Mouse (Mus musculus): ENCODE data around the gene Gvin1. TPM values are rescaled to one million over a fixed set of nuclear protein-coding genes. Genes with fewer than 3 reads are reported as not detected.
"Not testable (repeated sequence)": the region's sequence is repeated elsewhere in the genome, so short reads cannot be mapped to it uniquely, and the experiment has no call there.

Gene Gvin1
- polyA plus RNA-seq, 1 experiment from 2014 or later: 0.14 TPM

- not testable (repeated sequence) for H3K27me3 ChIP-seq (ENCODE audit: control insufficient read depth, insufficient read depth, low read length); H3K9ac ChIP-seq (ENCODE audit: low read length); H3K4me2 ChIP-seq (ENCODE audit: low read depth, low read length); H3K27ac ChIP-seq (ENCODE audit: low read length); ATAC-seq (ENCODE audit: insufficient read depth, low FRiP score); H3K36me3 ChIP-seq (ENCODE audit: control insufficient read depth, insufficient read depth, low read length); H3K9me3 ChIP-seq (replicated peaks; ENCODE audit: control insufficient read depth, low read length); H3K4me3 ChIP-seq (replicated peaks; ENCODE audit: low read length); H3K4me1 ChIP-seq (ENCODE audit: control insufficient read depth, insufficient read depth, low read length)
Measured at GRCm38 (mm10) chr7:106215910-106216309, 784 bp upstream of the Gvin1 start.

GRCm38 (mm10) chr7:106213770-106214169 is 1.4 kb downstream of the Gvin1 start:
- H3K4me3 ChIP-seq (replicated peaks; ENCODE audit: low read length); H3K27me3 ChIP-seq (ENCODE audit: control insufficient read depth, insufficient read depth, low read length); H3K36me3 ChIP-seq (ENCODE audit: control insufficient read depth, insufficient read depth, low read length); H3K4me2 ChIP-seq (ENCODE audit: low read depth, low read length); H3K9me3 ChIP-seq (replicated peaks; ENCODE audit: control insufficient read depth, low read length); H3K27ac ChIP-seq (ENCODE audit: low read length); ATAC-seq (ENCODE audit: insufficient read depth, low FRiP score); H3K4me1 ChIP-seq (ENCODE audit: control insufficient read depth, insufficient read depth, low read length); H3K9ac ChIP-seq (ENCODE audit: low read length): not testable (repeated sequence)
- no CpG with 5 or more reads among the region's 4 CpGs for WGBS

GRCm38 (mm10) chr7:106206630-106207029 is 8.5 kb downstream of the Gvin1 start:
- not testable (repeated sequence) for H3K9me3 ChIP-seq (replicated peaks; ENCODE audit: control insufficient read depth, low read length); ATAC-seq (ENCODE audit: insufficient read depth, low FRiP score); H3K4me2 ChIP-seq (ENCODE audit: low read depth, low read length); H3K27me3 ChIP-seq (ENCODE audit: control insufficient read depth, insufficient read depth, low read length); H3K9ac ChIP-seq (ENCODE audit: low read length); H3K27ac ChIP-seq (ENCODE audit: low read length); H3K36me3 ChIP-seq (ENCODE audit: control insufficient read depth, insufficient read depth, low read length); H3K4me3 ChIP-seq (replicated peaks; ENCODE audit: low read length); H3K4me1 ChIP-seq (ENCODE audit: control insufficient read depth, insufficient read depth, low read length)
- WGBS: 71% methylated on average over 2 of the region's 3 CpGs

- not testable (repeated sequence) for H3K36me3 ChIP-seq (ENCODE audit: control insufficient read depth, insufficient read depth, low read length); H3K27ac ChIP-seq (ENCODE audit: low read length); H3K27me3 ChIP-seq (ENCODE audit: control insufficient read depth, insufficient read depth, low read length); H3K4me3 ChIP-seq (replicated peaks; ENCODE audit: low read length); H3K9me3 ChIP-seq (replicated peaks; ENCODE audit: control insufficient read depth, low read length); ATAC-seq (ENCODE audit: insufficient read depth, low FRiP score); H3K4me2 ChIP-seq (ENCODE audit: low read depth, low read length); H3K9ac ChIP-seq (ENCODE audit: low read length); H3K4me1 ChIP-seq (ENCODE audit: control insufficient read depth, insufficient read depth, low read length)
Measured at GRCm38 (mm10) chr7:106177065-106177464, 38.1 kb downstream of the Gvin1 start.

DNA sequence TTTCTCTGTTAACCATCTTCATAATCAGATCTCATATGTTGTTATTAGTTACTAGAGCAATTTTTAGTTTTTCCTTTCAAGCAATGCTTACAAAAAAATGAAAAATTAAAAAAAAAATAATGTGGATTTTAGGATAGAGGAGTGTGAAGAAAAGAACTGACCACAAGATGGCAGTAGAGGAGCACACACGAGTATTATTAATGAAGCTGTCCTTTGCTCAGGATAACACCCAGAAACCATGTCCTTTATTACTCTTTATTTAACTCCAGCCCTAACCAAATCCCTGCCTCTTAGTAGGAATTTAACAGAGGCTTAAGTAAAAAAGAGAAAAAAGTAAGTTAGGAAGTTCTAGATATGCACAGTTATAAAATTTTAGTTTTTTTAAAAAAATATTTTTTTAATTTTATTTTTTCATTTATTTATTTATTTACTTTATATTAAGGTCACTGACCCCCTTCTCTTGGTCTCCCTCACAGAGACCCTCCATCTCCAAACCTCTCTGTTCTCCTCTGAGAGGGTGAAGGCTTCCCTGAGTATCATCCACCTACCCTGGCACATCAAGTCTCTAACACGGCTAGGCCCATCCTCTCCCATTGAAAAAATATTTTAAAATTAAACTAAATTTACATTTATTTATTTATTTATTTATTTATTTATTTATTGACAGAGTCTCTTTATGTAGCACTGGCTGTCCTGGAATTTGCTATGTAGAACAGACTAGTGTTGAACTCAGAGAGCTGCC is 69.9 kb downstream of the Gvin1 start:
- H3K27ac ChIP-seq (ENCODE audit: low read length); H3K9ac ChIP-seq (ENCODE audit: low read length); H3K4me2 ChIP-seq (ENCODE audit: low read depth, low read length); H3K4me1 ChIP-seq (ENCODE audit: control insufficient read depth, insufficient read depth, low read length); H3K4me3 ChIP-seq (replicated peaks; ENCODE audit: low read length); ATAC-seq (ENCODE audit: insufficient read depth, low FRiP score); H3K27me3 ChIP-seq (ENCODE audit: control insufficient read depth, insufficient read depth, low read length); H3K36me3 ChIP-seq (ENCODE audit: control insufficient read depth, insufficient read depth, low read length); H3K9me3 ChIP-seq (replicated peaks; ENCODE audit: control insufficient read depth, low read length): not testable (repeated sequence)
- WGBS: no CpG with 5 or more reads among the region's 2 CpGs

- WGBS: no CpG with 5 or more reads among the region's 1 CpGs
- not testable (repeated sequence) for H3K4me1 ChIP-seq (ENCODE audit: control insufficient read depth, insufficient read depth, low read length); ATAC-seq (ENCODE audit: insufficient read depth, low FRiP score); H3K27me3 ChIP-seq (ENCODE audit: control insufficient read depth, insufficient read depth, low read length); H3K27ac ChIP-seq (ENCODE audit: low read length); H3K4me2 ChIP-seq (ENCODE audit: low read depth, low read length); H3K4me3 ChIP-seq (replicated peaks; ENCODE audit: low read length); H3K9ac ChIP-seq (ENCODE audit: low read length); H3K36me3 ChIP-seq (ENCODE audit: control insufficient read depth, insufficient read depth, low read length); H3K9me3 ChIP-seq (replicated peaks; ENCODE audit: control insufficient read depth, low read length)
Measured at GRCm38 (mm10) chr7:106141128-106141895, 73.8 kb downstream of the Gvin1 start.

- not testable (repeated sequence) for H3K9me3 ChIP-seq (replicated peaks; ENCODE audit: control insufficient read depth, low read length); H3K4me3 ChIP-seq (replicated peaks; ENCODE audit: low read length); H3K4me2 ChIP-seq (ENCODE audit: low read depth, low read length); H3K9ac ChIP-seq (ENCODE audit: low read length); H3K27me3 ChIP-seq (ENCODE audit: control insufficient read depth, insufficient read depth, low read length); ATAC-seq (ENCODE audit: insufficient read depth, low FRiP score); H3K36me3 ChIP-seq (ENCODE audit: control insufficient read depth, insufficient read depth, low read length); H3K4me1 ChIP-seq (ENCODE audit: control insufficient read depth, insufficient read depth, low read length); H3K27ac ChIP-seq (ENCODE audit: low read length)
- no CpG with 5 or more reads among the region's 2 CpGs for WGBS
Measured at GRCm38 (mm10) chr7:106117090-106117948, 97.8 kb downstream of the Gvin1 start.

Measured in stomach, embryonic 16.5 days (tissue).